Mouse (Mus musculus) lung, embryonic 15.5 days (tissue): ENCODE data around the gene Atp4b. TPM values are rescaled to one million over a fixed set of nuclear protein-coding genes. Genes with fewer than 3 reads are reported as not detected.

Experiments used
- ATAC-seq: fragments of 200-750 bp; cut with Nextera tagmentation; 2 replicates; pipeline ENCODE4 v1.8.0; 2017; ENCODE audit warnings: moderate number of reproducible peaks, borderline replicate concordance; ENCODE audit not compliant: low FRiP score, low TSS enrichment; ENCODE audit errors: extremely low read depth
- H3K27ac ChIP-seq: fragments of 300-500 bp; sonication (generic); 2 replicates; pipeline ENCODE4 v1.5.1; 2015; ENCODE audit warnings: moderate library complexity, mild to moderate bottlenecking, inconsistent platforms
- H3K27me3 ChIP-seq: fragments of 300-500 bp; sonication (generic); 2 replicates; pipeline ENCODE4 v1.6.1; 2015; ENCODE audit warnings: inconsistent platforms
- H3K36me3 ChIP-seq: fragments of 300-500 bp; sonication (generic); 2 replicates; pipeline ENCODE4 v1.6.1; 2015; ENCODE audit warnings: inconsistent platforms
- H3K4me1 ChIP-seq: fragments of 300-500 bp; sonication (generic); 2 replicates; pipeline ENCODE4 v1.6.1; 2015; ENCODE audit warnings: inconsistent platforms
- H3K4me2 ChIP-seq: fragments of 300-500 bp; sonication (generic); 2 replicates; pipeline ENCODE4 v1.6.1; 2015; ENCODE audit warnings: inconsistent platforms, mild to moderate bottlenecking, moderate library complexity
- H3K4me3 ChIP-seq: fragments of 300-500 bp; sonication (generic); 2 replicates; pipeline ENCODE4 v1.5.1; 2015; ENCODE audit warnings: mild to moderate bottlenecking, inconsistent platforms
- H3K9ac ChIP-seq: fragments of 300-500 bp; sonication (generic); 2 replicates; pipeline ENCODE4 v1.6.1; 2015; ENCODE audit warnings: inconsistent platforms
- H3K9me3 ChIP-seq: fragments of 300-500 bp; sonication (generic); 2 replicates; pipeline ENCODE4 v1.6.1; 2016; ENCODE audit warnings: inconsistent platforms
- WGBS: fragments of 180-500 bp; shearing (Covaris S2); methylation state at CpG from one replicate; pipeline ENCODE4 v1.1.7; 2015; 5-methylcytosine and 5-hydroxymethylcytosine counted together
- polyA plus RNA-seq: library from polyadenylated mRNA; unstranded; fragments of >200 nt; fragmentation: Nextera tagmentation; extraction: Ambion mirVana; gene quantifications from 2 replicates; pipeline ENCODE4 v1.2.1, GENCODE M21; 2015

The Atp4b gene
- polyA plus RNA-seq, 1 experiment from 2014 or later: not detected

DNA sequence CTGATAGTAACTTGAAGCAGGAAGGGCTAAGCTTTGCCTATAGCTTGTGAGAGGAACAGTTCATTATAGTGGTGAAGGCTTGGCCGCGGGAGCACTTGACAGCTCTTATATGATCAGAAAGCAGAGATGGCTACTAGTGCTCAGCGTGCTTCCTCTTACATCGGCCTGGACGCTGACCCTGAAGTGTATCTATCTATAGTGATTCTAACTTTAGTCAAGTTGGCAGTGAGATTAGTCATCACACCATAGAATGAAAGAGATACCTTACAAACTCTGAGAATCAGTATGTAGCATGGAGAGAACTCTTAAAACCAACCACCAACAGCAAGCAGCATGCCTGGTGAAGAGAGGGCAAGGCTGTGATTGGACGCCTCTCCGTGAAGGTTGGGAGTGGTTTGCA, 15.0 kb downstream of the Atp4b start:
- Histone ChIP-seq H3K4me2 (no peak overlapping the region), H3K4me3 (no peak overlapping the region), H3K27ac (no peak overlapping the region), H3K9me3 (no peaks in the 10 kb centered on the region), H3K9ac (no peak overlapping the region), H3K36me3 (peaks cover 31% of the 10 kb centered on the region), H3K4me1 (no peaks in the 10 kb centered on the region), H3K27me3 (no peaks in the 10 kb centered on the region)
- WGBS: 85% methylated on average over 7 of the region's 7 CpGs
- ATAC-seq: no peak

DNA sequence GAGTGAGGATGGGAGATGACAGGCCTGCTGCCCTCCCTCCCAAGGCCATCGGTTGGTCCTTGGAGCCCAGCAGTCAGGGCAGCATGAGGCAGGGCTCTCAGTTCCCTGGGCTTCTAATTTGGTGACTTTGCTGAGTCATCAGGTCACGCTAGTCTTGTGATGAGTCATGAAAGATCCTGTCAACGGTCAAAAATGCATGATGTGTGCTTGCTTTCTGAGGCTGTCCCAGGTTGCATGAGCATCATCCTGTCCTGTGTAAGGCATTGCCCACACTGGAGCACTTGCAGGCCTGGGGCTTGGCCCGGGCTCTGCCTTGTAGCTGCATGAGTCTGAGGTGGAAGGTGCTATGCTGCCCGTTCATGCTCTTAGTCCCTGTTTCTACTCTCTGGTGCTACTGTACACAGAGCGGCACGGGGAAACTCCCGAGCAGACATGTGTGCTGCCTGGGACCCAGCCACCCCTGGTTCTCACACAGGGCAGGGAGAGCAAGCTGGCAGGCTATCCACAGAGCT, 23.4 kb downstream of the Atp4b start:
- WGBS: 85% methylated on average over 8 of the region's 8 CpGs
- Histone ChIP-seq H3K36me3 (peaks cover 86% of the 10 kb centered on the region), H3K9me3 (no peaks in the 10 kb centered on the region), H3K9ac (no peak overlapping the region), H3K4me1 (no peaks in the 10 kb centered on the region), H3K4me2 (no peak overlapping the region), H3K27me3 (no peaks in the 10 kb centered on the region), H3K4me3 (no peak overlapping the region), H3K27ac (no peak overlapping the region)
- no peak for ATAC-seq

DNA sequence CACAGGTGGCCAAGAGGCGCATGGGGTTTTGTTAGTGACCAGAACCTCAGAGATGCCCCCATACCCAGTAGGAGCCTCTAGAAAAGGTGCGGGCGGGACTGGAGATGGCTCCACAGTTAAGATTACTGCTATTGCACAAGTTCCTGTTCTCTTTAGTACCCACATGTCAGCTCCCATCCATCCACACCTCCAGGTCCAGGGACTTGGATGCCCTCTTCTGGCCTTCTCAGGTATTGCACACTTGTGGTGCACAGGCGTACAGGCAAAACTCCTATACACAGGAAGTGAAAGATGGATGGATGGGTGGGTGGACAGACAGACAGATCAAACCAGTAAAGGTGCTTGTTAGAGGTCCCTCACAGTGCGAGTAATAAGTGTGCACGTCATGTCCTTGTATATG, 34.8 kb downstream of the Atp4b start:
- no peak overlapping the region for H3K4me3 ChIP-seq
- no peak overlapping the region for H3K27ac ChIP-seq
- no peaks in the 10 kb centered on the region for H3K9me3 ChIP-seq
- H3K9ac ChIP-seq: no peak overlapping the region
- H3K36me3 ChIP-seq: peaks cover 96% of the 10 kb centered on the region
- no peak for ATAC-seq
- no peaks in the 10 kb centered on the region for H3K27me3 ChIP-seq
- H3K4me2 ChIP-seq: no peak overlapping the region
- H3K4me1 ChIP-seq: no peaks in the 10 kb centered on the region
- WGBS: 93% methylated on average over 6 of the region's 6 CpGs

DNA sequence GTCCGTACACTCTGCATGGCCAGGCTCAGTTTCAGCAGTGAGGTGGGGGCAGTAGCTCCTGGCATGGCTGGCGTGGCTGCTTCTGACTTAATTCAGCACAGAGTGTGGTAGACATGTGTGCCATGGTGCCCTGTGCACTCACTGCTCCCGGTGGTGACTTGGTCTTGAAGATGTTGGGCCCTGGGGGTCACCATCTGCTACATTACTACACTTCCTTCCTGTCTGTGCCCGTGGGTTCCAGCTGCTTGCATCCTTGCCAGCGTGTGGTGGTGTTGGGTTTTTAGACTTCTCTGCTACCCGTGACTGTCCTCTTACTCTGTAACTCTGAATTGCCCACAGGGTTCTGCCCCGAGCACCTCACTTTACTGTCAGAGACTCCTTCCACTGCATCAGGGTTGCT, 36.4 kb downstream of the Atp4b start:
- Histone ChIP-seq H3K9ac (no peak overlapping the region), H3K4me3 (no peak overlapping the region), H3K9me3 (no peaks in the 10 kb centered on the region), H3K4me2 (no peak overlapping the region), H3K27ac (no peak overlapping the region), H3K4me1 (no peaks in the 10 kb centered on the region), H3K36me3 (peaks cover 96% of the 10 kb centered on the region), H3K27me3 (no peaks in the 10 kb centered on the region)
- ATAC-seq: no peak
- 92% methylated on average over 7 of the region's 7 CpGs for WGBS

DNA sequence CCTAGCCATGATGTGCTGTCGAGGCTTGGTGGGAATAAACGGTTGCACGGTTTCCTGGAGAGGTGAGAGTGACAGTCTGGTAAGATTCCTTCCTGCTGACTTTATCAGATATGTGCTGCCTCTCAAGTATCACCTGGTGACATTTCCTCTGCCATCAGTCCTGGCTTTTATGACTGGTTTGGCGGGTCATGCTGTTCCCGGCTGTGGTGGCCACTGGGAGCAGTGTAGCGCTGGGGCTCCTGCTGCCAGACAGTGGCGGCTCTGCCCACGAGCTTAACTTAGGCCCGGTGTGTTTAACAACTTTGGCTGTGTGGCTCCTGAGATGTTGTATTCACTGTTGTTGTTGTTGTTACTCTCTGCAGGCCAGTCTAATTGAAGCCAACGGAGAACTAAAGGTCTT, 39.9 kb downstream of the Atp4b start:
- no peak overlapping the region for H3K4me2 ChIP-seq
- H3K4me1 ChIP-seq: no peaks in the 10 kb centered on the region
- H3K36me3 ChIP-seq: peaks cover 88% of the 10 kb centered on the region
- no peaks in the 10 kb centered on the region for H3K27me3 ChIP-seq
- H3K9me3 ChIP-seq: no peaks in the 10 kb centered on the region
- H3K9ac ChIP-seq: no peak overlapping the region
- H3K4me3 ChIP-seq: no peak overlapping the region
- ATAC-seq: no peak
- 62% methylated on average over 10 of the region's 10 CpGs for WGBS
- H3K27ac ChIP-seq: no peak overlapping the region

DNA sequence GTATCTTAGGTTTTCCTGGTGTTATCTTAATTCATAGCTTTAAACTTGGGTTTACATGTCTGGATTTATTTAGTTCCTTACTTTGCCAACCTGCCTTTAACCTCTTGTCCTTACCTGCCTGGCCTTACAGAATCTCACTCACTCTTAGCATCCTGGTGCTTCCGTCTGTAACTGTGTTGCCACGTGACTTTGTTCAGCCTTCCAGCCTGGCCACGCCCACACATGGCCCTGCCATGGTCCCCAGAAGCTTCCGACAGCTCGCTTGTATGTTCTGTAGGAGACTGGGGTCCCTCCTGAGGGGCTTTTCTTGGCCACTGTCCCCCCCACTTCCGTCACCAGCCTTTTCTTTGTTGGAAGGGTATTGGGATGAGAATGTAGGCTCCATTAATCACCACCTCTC, 40.4 kb downstream of the Atp4b start:
- WGBS: 74% methylated on average over 6 of the region's 6 CpGs
- Histone ChIP-seq H3K4me3 (no peak overlapping the region), H3K27me3 (no peaks in the 10 kb centered on the region), H3K4me1 (no peaks in the 10 kb centered on the region), H3K27ac (no peak overlapping the region), H3K4me2 (no peak overlapping the region), H3K36me3 (peaks cover 88% of the 10 kb centered on the region), H3K9ac (no peak overlapping the region), H3K9me3 (no peaks in the 10 kb centered on the region)
- no peak for ATAC-seq

DNA sequence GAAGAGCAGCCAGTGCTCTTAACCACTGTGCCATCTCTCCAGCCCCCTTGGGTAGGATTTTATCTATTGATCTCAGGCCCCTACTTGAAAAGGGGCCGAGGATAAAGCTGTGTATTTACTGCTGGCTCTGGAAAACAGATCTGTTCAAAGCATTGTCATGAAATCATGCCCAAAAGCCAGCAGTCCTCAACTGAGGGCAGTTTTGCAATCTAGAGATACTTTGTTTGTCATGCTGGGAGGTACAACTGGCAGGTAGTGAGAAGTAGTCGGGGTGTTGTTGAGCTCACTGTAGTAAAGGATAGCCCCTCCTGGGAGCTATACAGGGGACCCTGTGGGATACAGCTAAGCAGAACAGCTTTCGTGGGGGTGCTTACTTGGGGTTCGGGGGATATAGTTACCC, 42.7 kb downstream of the Atp4b start:
- H3K27ac ChIP-seq: no peak overlapping the region
- peaks cover 88% of the 10 kb centered on the region for H3K36me3 ChIP-seq
- H3K9ac ChIP-seq: no peak overlapping the region
- WGBS: 72% methylated on average over 4 of the region's 4 CpGs
- ATAC-seq: no peak
- H3K9me3 ChIP-seq: no peaks in the 10 kb centered on the region
- H3K27me3 ChIP-seq: no peaks in the 10 kb centered on the region
- no peak overlapping the region for H3K4me2 ChIP-seq
- no peaks in the 10 kb centered on the region for H3K4me1 ChIP-seq
- H3K4me3 ChIP-seq: no peak overlapping the region

DNA sequence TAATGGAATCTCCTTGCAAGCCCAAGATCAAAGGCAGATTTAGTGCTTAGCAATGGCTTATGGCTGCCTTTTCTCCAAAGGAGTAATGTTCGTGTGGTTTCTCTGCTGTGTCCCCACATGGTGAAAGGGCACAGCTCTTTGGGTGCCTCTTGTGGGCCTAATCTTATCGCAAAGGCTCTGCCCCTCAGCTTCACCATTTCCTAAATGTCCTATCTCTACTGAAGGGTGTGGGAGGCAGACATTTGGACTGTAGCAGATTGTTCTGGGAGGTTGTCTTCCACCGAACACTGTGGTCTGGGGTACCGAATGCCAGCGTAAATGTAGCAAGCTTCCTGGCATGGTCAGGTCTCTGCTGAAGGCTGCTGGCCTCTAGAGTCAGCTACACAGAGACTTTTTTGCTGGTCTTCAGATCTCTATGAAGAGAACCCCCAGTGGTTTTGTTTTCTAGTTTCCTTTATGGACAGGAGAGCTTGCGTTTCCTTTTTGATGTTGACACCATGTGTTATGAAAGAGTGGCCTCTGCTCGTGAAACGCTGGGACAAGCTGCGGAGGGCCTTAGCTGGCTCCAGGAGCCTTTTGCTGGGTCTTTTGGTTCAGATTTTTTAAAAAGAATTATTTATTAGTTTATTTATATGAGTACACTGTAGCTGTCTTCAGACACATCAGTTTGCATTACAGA, 43.3 kb downstream of the Atp4b start:
- Histone ChIP-seq H3K9me3 (no peaks in the 10 kb centered on the region), H3K27me3 (no peaks in the 10 kb centered on the region), H3K9ac (no peak overlapping the region), H3K36me3 (peaks cover 88% of the 10 kb centered on the region), H3K4me1 (no peaks in the 10 kb centered on the region), H3K4me3 (no peak overlapping the region), H3K4me2 (no peak overlapping the region), H3K27ac (no peak overlapping the region)
- WGBS: 74% methylated on average over 9 of the region's 9 CpGs
- ATAC-seq: no peak

DNA sequence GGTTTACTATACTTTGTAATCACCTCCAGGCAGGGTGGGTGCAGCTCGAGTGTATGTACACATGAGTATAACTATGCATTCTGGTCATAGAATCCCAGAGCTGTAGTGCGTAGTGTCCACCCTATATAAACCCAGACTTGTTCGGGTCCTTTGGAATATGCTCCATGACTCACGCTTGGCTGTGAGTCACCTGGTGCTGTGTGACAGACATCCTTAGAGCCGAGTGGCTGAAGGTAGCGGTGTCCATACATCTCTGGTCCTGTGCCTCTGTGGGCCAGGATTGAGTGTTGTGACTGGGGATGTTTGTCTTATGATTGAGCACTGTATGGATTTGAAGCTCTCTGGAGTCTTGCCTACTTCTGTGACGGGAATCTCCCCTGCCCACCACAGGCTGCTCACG, 44.0 kb downstream of the Atp4b start:
- no peak overlapping the region for H3K27ac ChIP-seq
- no peak for ATAC-seq
- peaks cover 88% of the 10 kb centered on the region for H3K36me3 ChIP-seq
- H3K4me1 ChIP-seq: no peaks in the 10 kb centered on the region
- 81% methylated on average over 8 of the region's 8 CpGs for WGBS
- H3K4me2 ChIP-seq: no peak overlapping the region
- H3K9me3 ChIP-seq: no peaks in the 10 kb centered on the region
- no peak overlapping the region for H3K9ac ChIP-seq
- H3K27me3 ChIP-seq: no peaks in the 10 kb centered on the region
- no peak overlapping the region for H3K4me3 ChIP-seq

DNA sequence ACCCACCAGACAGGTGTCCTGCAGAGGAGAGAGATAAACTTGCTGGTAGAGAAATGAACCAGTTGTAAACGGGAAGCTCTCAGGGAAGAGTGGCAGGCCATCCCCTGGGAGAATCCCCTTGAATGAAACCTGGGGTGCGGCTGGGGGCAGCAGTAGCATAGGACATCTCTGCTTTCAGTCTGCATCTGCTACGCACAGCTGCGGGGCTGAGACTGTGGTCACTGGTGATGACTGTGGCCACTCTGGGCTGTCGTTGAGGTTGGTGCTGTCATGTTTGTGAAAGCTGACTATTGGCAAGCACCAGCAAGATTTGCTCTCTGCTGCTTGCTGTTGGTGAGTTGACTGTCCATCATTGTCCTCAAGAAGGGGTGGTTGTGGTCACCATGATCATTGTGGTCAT, 45.0 kb downstream of the Atp4b start:
- WGBS: 82% methylated on average over 5 of the region's 5 CpGs
- Histone ChIP-seq H3K4me3 (no peak overlapping the region), H3K9ac (no peak overlapping the region), H3K27me3 (no peaks in the 10 kb centered on the region), H3K36me3 (peaks cover 87% of the 10 kb centered on the region), H3K4me2 (no peak overlapping the region), H3K4me1 (no peaks in the 10 kb centered on the region), H3K27ac (no peak overlapping the region), H3K9me3 (no peaks in the 10 kb centered on the region)
- ATAC-seq: no peak

DNA sequence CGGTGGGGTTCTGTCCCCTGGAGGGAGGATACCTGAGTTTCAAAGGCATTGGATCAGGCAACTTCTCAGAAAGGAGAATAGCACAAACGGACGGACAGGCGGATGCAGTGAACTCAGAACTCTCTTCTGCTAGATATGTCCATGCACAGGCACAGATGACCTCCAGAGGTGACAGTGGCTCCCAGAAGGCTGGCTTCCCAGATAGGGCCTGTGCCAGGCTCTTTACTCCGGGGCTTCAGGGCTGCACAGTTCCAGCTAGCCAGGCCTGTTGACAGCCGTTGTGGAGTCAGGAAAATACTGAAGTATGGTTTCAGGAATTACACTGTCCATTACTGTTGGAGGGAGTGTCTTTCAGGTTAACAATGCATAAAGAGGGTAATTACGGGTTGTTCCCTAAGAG, 46.6 kb downstream of the Atp4b start:
- no peaks in the 10 kb centered on the region for H3K4me1 ChIP-seq
- no peak overlapping the region for H3K4me2 ChIP-seq
- no peak overlapping the region for H3K9ac ChIP-seq
- peaks cover 87% of the 10 kb centered on the region for H3K36me3 ChIP-seq
- H3K4me3 ChIP-seq: no peak overlapping the region
- no peak overlapping the region for H3K27ac ChIP-seq
- ATAC-seq: no peak
- WGBS: 85% methylated on average over 7 of the region's 7 CpGs
- no peaks in the 10 kb centered on the region for H3K9me3 ChIP-seq
- H3K27me3 ChIP-seq: no peaks in the 10 kb centered on the region

DNA sequence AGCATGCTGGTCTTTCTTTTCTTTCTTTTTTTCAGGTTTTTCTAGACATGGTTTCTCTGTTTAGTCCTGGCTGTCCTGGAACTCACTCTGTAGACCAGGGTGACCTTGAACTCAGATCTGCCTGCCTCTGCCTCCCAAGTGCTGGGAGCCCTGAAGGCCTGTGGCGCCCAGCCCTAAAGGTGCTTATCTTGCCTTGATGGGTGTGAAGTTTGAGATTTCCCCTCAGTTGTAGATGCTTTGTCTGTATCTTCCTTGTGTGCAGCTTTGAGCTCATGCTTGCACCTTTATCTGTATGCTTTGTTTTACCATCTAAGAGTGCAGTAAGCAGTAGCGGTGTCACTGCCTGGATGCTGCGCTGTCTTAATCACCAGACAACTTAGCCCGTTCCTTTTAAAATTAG, 53.5 kb downstream of the Atp4b start:
- Histone ChIP-seq H3K4me1 (peaks cover 15% of the 10 kb centered on the region), H3K4me3 (no peak overlapping the region), H3K36me3 (peaks cover 73% of the 10 kb centered on the region), H3K4me2 (no peak overlapping the region), H3K9me3 (no peaks in the 10 kb centered on the region), H3K27ac (no peak overlapping the region), H3K27me3 (no peaks in the 10 kb centered on the region), H3K9ac (no peak overlapping the region)
- ATAC-seq: no peak
- WGBS: 95% methylated on average over 4 of the region's 4 CpGs

DNA sequence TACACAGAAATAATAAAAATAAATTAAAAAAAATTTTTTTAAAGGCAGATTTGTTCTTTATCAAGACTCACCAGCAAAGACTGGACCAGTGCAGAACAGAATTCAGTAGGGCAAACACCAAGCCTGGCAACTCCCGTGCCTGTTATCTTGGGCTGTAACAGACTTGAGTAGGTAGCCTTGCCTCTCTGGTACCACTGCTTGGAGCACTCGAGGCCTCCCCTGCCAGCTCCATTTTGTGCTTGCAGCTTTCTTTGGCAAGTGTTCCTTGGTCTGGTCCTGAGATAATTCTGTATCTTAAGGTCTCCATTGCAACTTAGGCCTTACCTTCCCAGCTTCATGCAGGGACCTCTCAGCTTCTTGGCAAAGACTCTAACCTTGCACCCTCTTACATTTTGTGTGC, 54.3 kb downstream of the Atp4b start:
- ATAC-seq: no peak
- Histone ChIP-seq H3K4me3 (no peak overlapping the region), H3K9ac (no peak overlapping the region), H3K27me3 (no peaks in the 10 kb centered on the region), H3K27ac (no peak overlapping the region), H3K9me3 (no peaks in the 10 kb centered on the region), H3K36me3 (peaks cover 65% of the 10 kb centered on the region), H3K4me2 (no peak overlapping the region), H3K4me1 (peaks cover 16% of the 10 kb centered on the region)
- 75% methylated on average over 2 of the region's 2 CpGs for WGBS
